Mouse (Mus musculus) frontal cortex, postnatal 25 days (tissue): Measurements from ENCODE around the gene Eid2b.

ENCODE experiments used
- DNase-seq, 2 experiments: peaks; one replicate each; pipeline ENCODE4 v3.0.0; 2022; ENCODE audit warnings: low spot score in 2 of 2

Eid2b gene

DNA sequence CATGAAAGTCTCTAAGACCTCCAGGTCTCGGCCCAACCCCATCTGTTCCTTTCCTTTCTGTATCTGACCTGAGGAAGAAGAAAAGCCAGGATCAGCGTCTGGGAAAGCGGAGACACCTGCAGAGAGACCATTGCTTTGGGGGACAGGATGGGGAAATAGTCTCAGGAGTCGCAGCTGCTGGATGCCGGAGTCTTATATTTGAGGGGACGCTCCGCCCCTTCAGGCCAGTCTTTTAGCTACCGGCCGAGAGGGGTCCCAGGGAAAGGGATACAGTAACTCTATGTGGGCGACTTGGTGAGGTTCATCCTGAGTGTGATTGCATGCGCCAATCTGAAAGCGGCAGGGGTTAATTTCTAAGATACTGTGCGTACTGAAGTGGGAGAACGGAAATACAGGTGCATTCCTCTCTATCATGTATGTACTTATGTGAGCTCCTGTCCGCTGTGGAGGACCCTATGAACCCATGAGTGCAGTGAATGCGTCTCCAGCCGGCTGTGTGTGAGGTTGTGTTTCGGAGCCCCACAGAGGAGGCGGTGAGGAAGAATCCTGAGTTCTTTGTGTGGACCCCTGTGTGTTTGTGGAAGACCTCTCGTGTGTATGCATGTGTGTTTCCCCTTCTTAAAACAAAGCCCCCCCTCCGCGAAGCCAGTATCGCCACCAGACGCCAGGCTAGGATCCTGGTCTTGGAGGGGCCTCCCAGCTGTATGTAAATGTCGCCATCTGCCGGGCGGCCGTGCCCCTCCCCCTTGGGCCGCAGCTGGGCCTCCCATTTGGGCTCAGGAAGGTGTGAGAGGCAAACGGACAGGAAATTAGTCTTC, 24.3 kb downstream of the Eid2b start, which contains the start of gene Dll3:
Gene Dll3 (minus strand): TSS at position 623 of the 818 bp plus-strand sequence.
- DNase-seq = no peak

DNA sequence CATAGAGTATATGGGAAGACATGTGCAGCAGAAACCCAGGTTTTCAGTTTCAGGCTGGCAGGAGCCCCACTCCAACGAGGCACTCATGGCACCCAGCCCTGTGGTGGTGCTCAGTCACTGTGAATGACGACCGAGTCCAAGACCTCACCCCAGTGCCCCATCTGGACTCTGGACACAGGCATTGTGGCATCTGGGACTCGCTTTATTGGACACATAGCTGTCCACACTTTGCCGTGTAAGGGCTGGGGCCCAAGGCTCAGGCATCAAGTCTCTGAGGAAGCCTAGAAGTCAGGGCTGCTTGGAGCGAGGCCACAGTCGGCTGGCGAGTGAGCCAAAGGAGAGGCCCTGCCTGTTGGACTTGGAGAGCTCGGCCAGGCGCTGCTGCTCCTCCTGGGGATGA, 28.1 kb downstream of the Eid2b start:
- DNase-seq = no peak

DNA sequence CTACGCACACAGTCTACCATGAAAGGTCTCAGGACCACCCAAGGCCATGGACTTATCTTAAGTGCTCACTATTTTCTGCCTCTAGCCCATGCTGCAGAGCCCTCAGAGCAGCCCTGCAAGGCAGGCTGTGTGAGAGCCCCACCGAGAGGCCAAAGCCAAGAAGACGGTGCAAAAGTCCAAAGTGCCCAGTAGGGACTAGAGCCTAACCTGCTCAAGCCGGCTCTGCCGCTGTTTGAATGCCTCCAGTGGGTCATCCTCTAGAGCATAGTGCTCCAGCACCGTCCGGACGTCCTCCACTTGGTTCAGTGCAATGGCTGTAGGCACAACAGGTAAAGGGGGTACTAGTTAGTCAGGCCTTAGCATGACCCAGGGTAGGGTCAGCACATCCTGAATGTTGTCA, 28.7 kb downstream of the Eid2b start:
- DNase-seq = no peak

DNA sequence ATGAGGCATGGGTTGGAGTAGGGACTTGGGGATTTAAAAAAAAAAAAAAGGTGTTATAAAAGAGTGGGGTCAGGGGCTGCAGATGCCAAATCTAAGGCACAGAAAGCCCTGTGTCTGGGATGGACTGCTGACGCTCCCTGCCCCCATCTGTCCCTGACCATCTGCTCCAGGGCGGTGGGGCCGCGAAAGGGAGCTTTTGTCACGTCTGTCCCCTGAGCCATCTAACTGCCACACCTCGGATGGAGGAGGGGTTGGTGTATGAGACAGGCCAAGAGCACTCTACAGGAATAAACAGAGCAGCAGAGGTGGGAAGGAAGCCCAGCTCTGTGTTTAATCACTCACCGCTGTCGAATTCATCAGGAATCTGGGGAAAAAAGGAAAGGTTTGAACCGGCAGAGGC, 32.2 kb downstream of the Eid2b start:
- DNase-seq = no peak

DNA sequence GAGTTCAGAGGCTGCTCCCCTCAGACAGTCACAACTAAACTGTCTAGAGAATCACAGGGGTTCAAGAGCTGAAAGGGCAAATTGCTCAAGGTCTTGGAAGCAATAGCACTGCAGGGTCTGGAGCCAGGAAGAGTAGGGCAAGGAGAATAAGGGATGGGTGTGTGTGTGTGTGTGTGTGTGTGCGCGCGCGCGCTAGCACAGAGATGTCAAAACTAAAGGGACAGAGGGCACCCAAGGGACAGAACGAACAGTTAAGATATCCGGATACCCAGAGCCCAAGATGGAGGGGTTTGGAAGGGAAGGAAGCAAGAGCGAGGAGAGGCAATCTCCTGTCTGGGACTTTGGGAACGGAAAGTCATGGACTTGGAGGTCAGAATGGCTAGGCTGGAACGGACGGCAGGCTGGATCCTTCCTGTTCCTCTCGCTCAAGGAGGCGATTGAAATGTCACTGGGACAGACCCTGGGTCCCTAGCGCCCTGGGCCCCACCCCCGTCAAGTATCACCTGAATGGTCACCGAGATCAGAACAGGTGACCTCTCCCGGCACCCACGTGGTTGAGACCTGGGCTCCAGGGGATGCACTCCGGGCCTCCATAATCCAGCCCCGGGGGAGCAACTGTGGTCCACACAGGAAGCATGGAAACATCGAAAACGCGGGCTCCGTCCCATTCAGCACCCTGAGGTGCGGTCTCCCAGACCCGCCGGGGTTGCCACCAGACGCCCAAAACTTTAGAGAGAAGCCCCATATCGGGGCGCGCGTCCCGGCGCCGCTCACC, 33.8 kb downstream of the Eid2b start:
- DNase-seq = no peak

DNA sequence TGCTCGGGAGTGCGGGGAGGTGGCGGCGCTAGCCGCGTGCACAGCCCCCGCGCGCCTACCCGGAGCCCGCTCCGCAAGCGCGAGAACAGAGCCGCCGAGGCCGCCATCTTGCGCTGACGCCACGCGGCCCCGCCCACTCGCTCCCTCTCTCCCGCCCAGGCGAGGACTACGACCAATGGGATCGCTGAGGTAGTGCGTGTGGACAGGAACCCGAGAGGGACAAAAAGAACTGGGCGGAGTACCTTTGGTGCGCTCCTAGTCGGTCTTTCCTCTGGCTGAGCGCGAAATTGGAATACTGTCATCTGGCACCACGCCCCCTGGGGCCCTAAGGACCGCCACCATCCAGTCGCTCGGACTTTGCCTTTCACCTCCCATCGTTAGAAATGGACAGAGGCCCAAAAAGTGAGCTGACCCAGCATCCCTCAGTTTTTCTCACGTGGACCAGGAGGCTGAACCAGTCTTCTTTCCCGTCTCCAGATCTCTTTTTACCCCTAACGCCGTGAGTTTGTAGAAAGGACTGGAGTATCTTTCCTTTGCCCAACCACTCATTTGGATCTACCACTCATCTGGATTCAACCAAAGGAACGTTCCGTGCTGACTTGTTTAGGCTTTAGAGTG, 34.5 kb downstream of the Eid2b start, which contains the start of gene Timm50:
Gene Timm50 (minus strand): TSS at position 147 of the 618 bp plus-strand sequence.
- DNase-seq = peak; percentile 95 to 99

DNA sequence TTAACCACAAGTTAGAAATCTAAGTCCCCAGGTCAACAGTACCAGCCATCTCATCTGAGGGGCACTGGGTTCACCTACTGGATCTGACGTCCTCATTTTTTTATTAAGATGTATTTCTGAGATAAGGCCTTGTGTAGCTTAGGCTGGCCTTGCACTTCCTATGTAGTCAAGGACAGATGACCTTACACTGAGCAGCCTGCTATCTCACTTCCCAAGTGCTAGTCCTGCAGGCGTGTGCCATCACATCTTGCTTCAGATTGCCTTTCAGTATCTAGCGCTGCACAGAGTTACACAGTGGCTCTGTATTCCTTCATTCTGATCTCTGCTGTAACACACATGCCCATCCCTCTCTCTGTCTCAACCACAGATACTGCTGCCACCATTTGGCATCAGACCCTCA, 40.5 kb downstream of the Eid2b start:
- DNase-seq = no peak

DNA sequence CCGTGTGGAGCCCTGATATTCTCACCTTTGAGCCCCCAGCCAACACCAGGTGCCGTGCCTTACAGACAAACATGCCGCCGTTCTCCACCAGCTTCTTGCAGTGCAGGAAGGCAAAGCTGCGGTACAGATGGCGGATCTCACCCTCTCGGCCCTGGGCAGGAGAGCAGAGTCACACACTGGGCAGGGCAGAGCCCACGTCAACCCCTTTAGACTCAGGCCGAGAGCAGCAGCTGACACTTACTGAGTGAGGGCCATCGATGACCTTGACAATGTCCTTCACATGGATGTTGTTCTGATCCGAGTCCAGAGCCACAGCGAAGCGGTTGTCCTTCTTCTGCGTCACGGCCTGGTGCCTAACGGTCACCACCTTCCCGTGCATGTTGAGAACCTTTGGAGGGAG, 41.2 kb downstream of the Eid2b start:
- DNase-seq = no peak

DNA sequence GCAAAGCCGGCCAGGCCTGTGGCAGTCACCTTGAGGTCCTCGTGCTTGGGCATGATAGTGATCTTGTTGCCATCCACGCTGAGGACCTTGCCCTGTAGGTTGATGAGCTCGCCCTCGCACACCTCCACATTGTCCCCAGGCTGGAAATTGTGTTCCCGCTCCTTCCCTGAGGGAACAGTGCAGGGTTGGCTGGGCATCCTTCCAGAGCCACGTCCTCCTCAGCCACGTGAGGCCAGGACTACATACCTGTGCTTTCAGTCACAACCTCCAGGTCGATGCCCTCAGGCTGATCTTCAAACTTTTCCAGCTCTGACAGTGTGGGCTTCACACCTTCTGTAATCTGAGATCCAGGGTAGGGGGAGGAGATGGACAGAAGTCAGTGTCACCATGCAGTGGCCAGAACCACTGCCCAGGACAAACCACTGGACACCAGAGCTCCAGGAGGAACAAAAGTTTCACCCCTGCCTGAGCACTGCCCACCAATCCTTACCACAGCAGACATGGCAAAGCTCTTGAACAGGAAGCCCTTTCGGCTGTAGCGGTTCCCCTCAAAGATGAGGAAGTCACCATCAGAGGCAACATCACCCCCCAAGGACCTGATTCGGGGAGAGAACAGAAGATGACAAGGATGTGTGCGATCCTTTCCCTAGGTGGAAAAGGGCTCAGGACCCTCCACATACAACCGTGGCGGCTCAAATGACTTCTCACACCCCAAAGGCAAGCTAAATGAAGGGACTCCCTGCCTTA, 44.6 kb downstream of the Eid2b start:
- DNase-seq = no peak

DNA sequence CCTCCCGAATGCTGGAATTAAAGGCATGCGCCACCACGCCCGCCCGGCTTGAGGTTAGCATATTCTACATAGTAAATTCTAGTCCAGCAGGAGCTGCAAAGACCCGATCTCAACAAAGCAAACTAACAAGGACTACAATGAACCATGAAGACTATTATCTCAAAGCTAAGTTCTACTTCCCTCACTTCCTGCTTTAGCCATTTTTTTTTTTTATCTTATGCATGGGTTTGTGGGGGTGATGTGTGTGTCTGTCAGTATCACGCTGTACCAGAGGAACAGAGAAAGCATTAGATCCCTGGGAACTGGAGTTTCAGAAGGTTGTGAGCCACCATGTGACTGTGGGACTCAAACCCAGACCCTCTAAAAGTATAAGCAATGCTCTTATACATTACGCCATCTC, 47.8 kb downstream of the Eid2b start:
- no peak for DNase-seq

DNA sequence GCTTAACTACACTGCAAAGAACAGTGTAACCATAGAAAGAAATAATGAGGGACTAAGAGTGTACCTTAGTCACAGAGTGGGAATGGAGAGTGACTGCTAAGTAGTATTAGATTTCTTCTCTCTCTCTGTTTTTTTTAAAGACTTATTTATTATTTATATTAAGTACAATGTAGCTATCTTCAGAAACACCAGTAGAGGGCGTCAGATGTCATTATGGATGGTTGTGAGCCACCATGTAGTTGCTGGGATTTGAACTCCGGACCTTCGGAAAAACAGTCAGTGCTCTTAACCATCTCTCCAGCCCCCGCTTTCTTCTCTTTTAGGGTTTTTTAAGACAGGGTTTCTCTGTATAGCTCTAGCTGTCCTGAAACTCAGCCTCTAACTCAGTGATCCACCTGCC, 48.9 kb downstream of the Eid2b start:
- no peak for DNase-seq

DNA sequence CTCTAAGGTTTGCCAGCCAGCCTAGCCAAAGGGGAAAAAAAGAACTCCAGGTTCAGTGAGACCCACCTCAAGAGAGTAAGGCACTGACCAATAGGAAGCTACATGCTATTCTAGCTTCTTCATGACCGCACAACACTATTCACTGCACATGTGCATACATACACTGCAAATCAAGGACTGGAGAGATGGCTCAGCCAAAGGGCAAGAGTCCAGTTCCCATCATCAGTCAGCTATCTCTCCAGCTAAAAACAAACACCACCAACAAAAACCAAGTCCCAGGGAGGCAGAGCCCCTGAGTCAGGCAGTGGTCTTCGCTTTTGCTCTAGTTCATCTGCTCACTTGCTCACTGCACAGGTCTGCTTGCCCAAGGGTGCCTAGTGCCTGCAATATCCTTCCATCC, 50.7 kb downstream of the Eid2b start:
- no peak for DNase-seq
